Comparison of ENCODE assay signal across 7 mouse cellular contexts in genomic region chr6:82040834-82041487, GRCm38 (mm10). TPM values are rescaled to one million over a fixed set of nuclear protein-coding genes. Genes with fewer than 3 reads are reported as not detected.
DNase-seq lines count a peak whose midpoint lies in the region; ATAC-seq lines count a peak whose summit lies in the region.

Gene Eva1a, plus strand, starts transcription at chr6:82041043.

- H3K36me3 ChIP-seq in lung, embryonic 16.5 days (ENCODE audit: control insufficient read depth, insufficient read depth, low read length), result no peaks in the 10 kb centered on the region; the same call in 1 of the 2 replicates
- H3K36me3 ChIP-seq in forebrain, embryonic 11.5 days (ENCODE audit: control insufficient read depth, insufficient read depth, low read length), result no peaks in the 10 kb centered on the region
- H3K36me3 ChIP-seq in intestine, embryonic 15.5 days, result no peaks in the 10 kb centered on the region
- H3K36me3 ChIP-seq in midbrain, embryonic 13.5 days, result no peaks in the 10 kb centered on the region

- peaks cover 42% of the 10 kb centered on the region for H3K4me1 ChIP-seq in lung, embryonic 16.5 days (replicated peaks; ENCODE audit: control insufficient read depth, insufficient read depth, low read length)
- peaks cover 5% of the 10 kb centered on the region; the same call in 1 of the 2 replicates for H3K4me1 ChIP-seq in forebrain, embryonic 11.5 days (replicated peaks; ENCODE audit: control insufficient read depth, insufficient read depth, low read length)
- H3K4me1 ChIP-seq in intestine, embryonic 15.5 days (replicated peaks), result peaks cover 20% of the 10 kb centered on the region
- peaks cover 18% of the 10 kb centered on the region for H3K4me1 ChIP-seq in midbrain, embryonic 13.5 days (replicated peaks)

- peak within 1 kb of the TSS; percentile 69 for H3K4me2 ChIP-seq in lung, embryonic 16.5 days (ENCODE audit: low read depth, low read length)
- peak within 1 kb of the TSS; percentile 94 for H3K4me2 ChIP-seq in forebrain, embryonic 11.5 days (ENCODE audit: low read depth, low read length, severe bottlenecking)
- peak within 1 kb of the TSS; percentile 94 for H3K4me2 ChIP-seq in intestine, embryonic 15.5 days (replicated peaks)
- H3K4me2 ChIP-seq in midbrain, embryonic 13.5 days (replicated peaks), result peak within 1 kb of the TSS; percentile 96

- peak within 1 kb of the TSS; percentile 96 for H3K27ac ChIP-seq in lung, embryonic 16.5 days (ENCODE audit: low read length)
- no peak within 1 kb of the TSS for H3K27ac ChIP-seq in forebrain, embryonic 11.5 days (ENCODE audit: low read depth, low read length)
- peak within 1 kb of the TSS; percentile 84 for H3K27ac ChIP-seq in intestine, embryonic 15.5 days
- H3K27ac ChIP-seq in midbrain, embryonic 13.5 days, result no peak within 1 kb of the TSS

- WGBS in lung, embryonic 16.5 days, result 7% methylated on average over 11 of the region's 11 CpGs
- 14% methylated on average over 11 of the region's 11 CpGs for WGBS in forebrain, embryonic 11.5 days
- 10% methylated on average over 11 of the region's 11 CpGs for WGBS in intestine, embryonic 15.5 days
- 15% methylated on average over 11 of the region's 11 CpGs for WGBS in midbrain, embryonic 13.5 days

- ATAC-seq in lung, embryonic 16.5 days (ENCODE audit: low read depth), result no peak; the same call in none of the 2 replicates
- ATAC-seq in forebrain, embryonic 11.5 days (replicated peaks; ENCODE audit: low FRiP score), result 0 out of 2 replicates have a peak, but pooled peaks have one; percentile 8
- peak; percentile 44 for ATAC-seq in intestine, embryonic 15.5 days
- no peak for ATAC-seq in midbrain, embryonic 13.5 days

- H3K9me3 ChIP-seq in lung, embryonic 16.5 days (ENCODE audit: control insufficient read depth, low read length), result no peaks in the 10 kb centered on the region
- no peaks in the 10 kb centered on the region for H3K9me3 ChIP-seq in forebrain, embryonic 11.5 days (ENCODE audit: control insufficient read depth, low read length)
- H3K9me3 ChIP-seq in intestine, embryonic 15.5 days, result no peaks in the 10 kb centered on the region
- no peaks in the 10 kb centered on the region for H3K9me3 ChIP-seq in midbrain, embryonic 13.5 days

- peak within 1 kb of the TSS; percentile 78 for H3K4me3 ChIP-seq in lung, embryonic 16.5 days (ENCODE audit: low read length)
- peak within 1 kb of the TSS; percentile 50 for H3K4me3 ChIP-seq in forebrain, embryonic 11.5 days (ENCODE audit: low read depth, low read length)
- peak within 1 kb of the TSS; percentile 67 for H3K4me3 ChIP-seq in intestine, embryonic 15.5 days (replicated peaks)
- H3K4me3 ChIP-seq in midbrain, embryonic 13.5 days (replicated peaks), result peak within 1 kb of the TSS; percentile 49

- no peaks in the 10 kb centered on the region for H3K27me3 ChIP-seq in lung, embryonic 16.5 days (ENCODE audit: control insufficient read depth, insufficient read depth, low read depth, low read length)
- peaks cover 19% of the 10 kb centered on the region for H3K27me3 ChIP-seq in forebrain, embryonic 11.5 days (ENCODE audit: control insufficient read depth, insufficient read depth, low read length)
- H3K27me3 ChIP-seq in intestine, embryonic 15.5 days (replicated peaks), result no peaks in the 10 kb centered on the region
- peaks cover 73% of the 10 kb centered on the region for H3K27me3 ChIP-seq in midbrain, embryonic 13.5 days

- H3K9ac ChIP-seq in lung, embryonic 16.5 days (ENCODE audit: low read length), result peak within 1 kb of the TSS; percentile 88
- H3K9ac ChIP-seq in forebrain, embryonic 11.5 days (ENCODE audit: low read length), result peak within 1 kb of the TSS; percentile 53
- H3K9ac ChIP-seq in intestine, embryonic 15.5 days, result peak within 1 kb of the TSS; percentile 69
- H3K9ac ChIP-seq in midbrain, embryonic 13.5 days (replicated peaks), result peak within 1 kb of the TSS; percentile 58

- DNase-seq in lung, postnatal 36 days, result no peak
- DNase-seq in forebrain, embryonic 11.5 days (ENCODE audit: low spot score), result no peak
- DNase-seq in adrenal gland, adult 18-20 months (ENCODE audit: low spot score in 2 of 2), result no peak
- no peak for DNase-seq in T-cell, adult 2 months (ENCODE audit: low spot score)

RNA-seq across cellular contexts. Expression of gene Eva1a, which starts in this region (rescaled TPM):
- polyA plus RNA-seq in lung, embryonic 16.5 days (2015; fragmentation: Nextera tagmentation; extraction: Ambion mirVana), result 38.8 and 42.4 TPM in 2 replicates
- 2.7 and 3.7 TPM in 2 replicates for polyA plus RNA-seq in forebrain, embryonic 11.5 days (2014; fragmentation: Nextera tagmentation; extraction: Ambion mirVana)
- 16.8 and 19.6 TPM in 2 replicates for polyA plus RNA-seq in intestine, embryonic 15.5 days (2015; fragmentation: Nextera tagmentation; extraction: Ambion mirVana)
- 0.70 and 0.79 TPM in 2 replicates for polyA plus RNA-seq in midbrain, embryonic 13.5 days (2015; fragmentation: Nextera tagmentation; extraction: Ambion mirVana)
- total RNA-seq in adrenal gland, adult 18-20 months (2021), result 1 to 10 TPM; 2.6 to 2.8 TPM

Comparison
In these comparisons a context has a peak if more than half of its experiments do, and no peak if none do; other contexts are left out.
1. ATAC-seq: peak in forebrain, embryonic 11.5 days (single experiment) and intestine, embryonic 15.5 days (single experiment); none in lung, embryonic 16.5 days (single experiment) and midbrain, embryonic 13.5 days (single experiment).
2. H3K27ac ChIP-seq: peak in lung, embryonic 16.5 days (single experiment) and intestine, embryonic 15.5 days (single experiment); none in forebrain, embryonic 11.5 days (single experiment) and midbrain, embryonic 13.5 days (single experiment).
3. Peak in every context shown above with its lines, with median percentiles within 50 percentile points of each other: H3K4me2 ChIP-seq, H3K4me3 ChIP-seq and H3K9ac ChIP-seq.